Mouse (Mus musculus) duodenum, adult 2 months (tissue): ENCODE results near the gene Scrn1. TPM values are rescaled to one million over a fixed set of nuclear protein-coding genes. Genes with fewer than 3 reads are reported as not detected.

Experiments used
- polyA plus RNA-seq: library from polyadenylated mRNA; depleted of rRNA; stranded (reverse); fragments of >200 nt; gene quantifications from 2 replicates; pipeline ENCODE4 v1.2.3, GENCODE M21; 2012; ENCODE audit warnings: low replicate concordance; rRNA removed

Gene Scrn1
- 0.49 and 0.59 TPM in 2 replicates for polyA plus RNA-seq

DNA sequence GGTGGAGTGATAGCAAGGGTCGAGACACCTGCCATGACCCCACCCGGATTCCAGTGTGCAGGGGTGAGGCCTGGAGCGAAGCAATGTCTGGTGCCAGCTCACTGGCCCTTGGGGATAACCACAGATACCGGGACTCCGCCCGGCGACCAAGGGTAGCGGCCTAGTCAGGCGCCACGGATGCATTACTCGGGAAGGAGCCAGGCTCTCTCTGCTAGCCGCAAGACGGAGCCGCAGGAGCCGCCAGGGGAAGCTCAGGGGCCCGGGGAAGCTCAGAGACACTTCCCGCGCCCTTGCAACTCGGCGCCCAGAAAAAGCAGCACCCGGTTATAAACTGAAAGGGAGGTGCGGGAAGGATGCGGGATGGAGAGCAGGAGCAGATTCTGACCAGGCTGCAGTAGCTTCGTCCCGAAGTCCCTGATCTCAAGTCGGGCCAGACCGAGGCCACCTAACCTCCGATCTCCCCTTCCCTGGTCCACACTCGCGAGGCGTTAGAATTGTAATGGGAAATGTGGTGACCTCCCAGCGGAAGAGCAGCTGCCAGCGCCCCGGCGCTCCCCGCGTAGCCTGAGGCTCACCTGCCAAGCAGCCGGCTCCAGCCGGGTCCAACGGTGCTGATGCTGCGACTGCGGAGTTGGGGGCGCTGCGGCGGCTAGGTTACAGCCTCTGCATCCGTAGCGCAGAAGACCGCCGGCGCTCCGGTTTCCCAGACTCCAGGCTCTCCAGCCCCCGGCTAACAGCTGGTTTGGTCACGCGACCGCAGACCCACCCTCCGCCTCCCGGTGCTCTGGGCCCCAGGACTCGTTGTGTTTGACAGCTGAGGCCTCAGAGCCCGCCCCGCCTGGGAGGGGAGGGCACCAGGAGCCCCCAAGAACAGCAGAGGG lies at the start of gene Scrn1:
Gene Scrn1, minus strand, starts transcription at position 825 of the 881 bp plus-strand sequence.

DNA sequence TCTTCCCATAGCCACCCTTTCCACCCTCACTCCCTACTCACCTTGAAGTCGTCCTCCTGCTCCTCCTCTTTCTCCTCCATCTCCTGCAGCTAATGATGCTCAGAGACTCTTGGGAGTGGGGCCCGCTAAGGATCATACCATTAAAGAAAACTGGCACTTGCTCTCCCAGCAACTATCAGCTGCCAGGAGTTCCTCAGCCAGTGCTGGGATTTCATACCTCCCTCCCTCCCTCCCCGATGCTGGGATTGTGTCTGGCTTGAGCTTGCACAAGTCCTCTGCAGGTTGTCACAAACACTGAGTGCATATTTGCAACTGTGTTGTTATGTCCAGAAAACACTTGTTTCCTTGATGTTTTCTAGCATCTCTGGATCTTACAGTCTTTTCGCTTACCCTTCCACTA lies 30.9 kb upstream of the Scrn1 start, which contains the start of gene Fkbp14:
Gene Fkbp14, minus strand, starts transcription at position 101 of the 400 bp plus-strand sequence.

DNA sequence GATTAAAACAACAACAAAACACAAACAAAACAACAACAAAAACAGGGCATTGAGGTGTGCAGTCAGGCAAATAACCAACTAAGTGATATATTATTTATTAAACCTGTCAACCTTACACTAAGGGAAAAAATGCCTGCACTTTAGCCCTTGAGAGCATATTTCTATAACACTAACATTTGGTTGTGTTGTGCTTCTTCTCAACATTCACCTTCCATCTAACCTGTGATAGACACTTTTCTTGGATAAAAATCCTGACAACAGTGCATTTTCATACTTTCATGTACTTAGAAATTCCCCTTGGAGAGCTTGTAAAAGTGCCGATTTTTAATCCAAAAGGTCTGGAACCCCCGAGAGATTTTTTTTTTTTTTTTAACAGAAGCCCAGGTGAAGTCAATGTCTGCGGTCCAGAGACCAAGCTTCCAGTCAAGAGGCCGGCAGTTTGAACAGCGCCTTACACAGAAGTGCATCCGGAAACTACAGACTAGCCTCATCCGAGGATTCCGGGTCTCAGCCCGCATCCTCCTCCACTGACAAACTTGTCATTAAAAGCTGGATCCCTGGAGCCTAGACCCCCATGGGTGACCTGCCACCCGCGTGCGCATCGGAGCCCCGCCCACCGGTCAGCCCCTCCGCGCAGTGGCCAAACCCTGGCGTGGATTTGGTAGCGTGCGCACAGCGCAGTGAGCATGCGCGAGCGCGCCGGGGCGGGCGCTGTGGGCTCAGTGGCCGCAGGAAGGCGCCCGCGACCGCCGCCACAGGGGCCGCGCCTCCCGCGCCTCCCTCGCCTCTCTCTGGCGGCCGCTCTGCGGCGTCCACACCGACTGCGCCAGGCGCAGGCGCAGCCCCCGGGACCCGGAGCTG lies 28.4 kb upstream of the Scrn1 start, which contains the start of gene Plekha8:
Gene Plekha8, plus strand, starts transcription at position 643 of the 861 bp plus-strand sequence.

Other genes with a start within 250 kb of the Scrn1 start
- gene Prr15, start 240.7 kb downstream of the Scrn1 start, polyA plus RNA-seq = 46.5 and 123 TPM in 2 replicates
- 5.3 and 5.7 TPM in 2 replicates for gene Wipf3, start 136.9 kb downstream of the Scrn1 start, polyA plus RNA-seq
- 4.6 and 4.9 TPM in 2 replicates for gene Plekha8, start 28.6 kb upstream of the Scrn1 start, polyA plus RNA-seq
- gene Fkbp14, start 30.8 kb upstream of the Scrn1 start, polyA plus RNA-seq = 0.28 and 0.67 TPM in 2 replicates
- gene Mturn, start 115.1 kb upstream of the Scrn1 start, polyA plus RNA-seq = 1.7 and 3.2 TPM in 2 replicates